Comparison of ENCODE assay signal across 7 mouse cellular contexts in genomic region chr11:77825853-77826252, GRCm38 (mm10). TPM values are rescaled to one million over a fixed set of nuclear protein-coding genes. Genes with fewer than 3 reads are reported as not detected.
DNase-seq lines count a peak whose midpoint lies in the region; ATAC-seq and TF ChIP-seq lines count a peak whose summit lies in the region.

No protein-coding gene starts in this region.

- H3K36me3 ChIP-seq in ES-Bruce4 (ENCODE audit: control insufficient read depth, insufficient read depth, low read length, poor library complexity, severe bottlenecking) = peaks cover 15% of the 10 kb centered on the region; the same call in 1 of the 2 replicates
- H3K36me3 ChIP-seq in embryonic facial prominence, embryonic 11.5 days (replicated peaks; ENCODE audit: control insufficient read depth, insufficient read depth, low read depth, low read length) = peaks cover 2% of the 10 kb centered on the region

- no peak for TF ChIP-seq POLR2A in ES-Bruce4 (IDR thresholded peaks at IDR 0.05; ENCODE audit: insufficient read depth, low read length)

- ATAC-seq in embryonic facial prominence, embryonic 11.5 days (replicated peaks; ENCODE audit: insufficient number of reproducible peaks, low FRiP score, low TSS enrichment, low read depth) = no peak

- intact Hi-C loops in heart, postnatal 10 days (cut with DNase I) = loop anchor here (5.0 kb wide), 1 partner anchor 351 kb away; the partner anchor contains the start of genes Nek8 and Tlcd1

- DNase-seq in adrenal gland, postnatal 10 days = peak; percentile 82
- DNase-seq in embryonic facial prominence, embryonic 11.5 days (ENCODE audit: low spot score) = peak; percentile 83
- DNase-seq in heart, postnatal 10 days = peak; percentile 78 to 86
- DNase-seq in layer of hippocampus, adult 9-10 months (ENCODE audit: low spot score) = peak; percentile 57
- DNase-seq in lung, postnatal 36 days = peak; percentile 88
- DNase-seq in right cerebral cortex, postnatal 25 days = peak; percentile 72

- no peak overlapping the region for H3K9ac ChIP-seq in ES-Bruce4 (ENCODE audit: low read depth, poor library complexity, severe bottlenecking)
- no peak overlapping the region for H3K9ac ChIP-seq in embryonic facial prominence, embryonic 11.5 days (replicated peaks; ENCODE audit: low read length)

- no peaks in the 10 kb centered on the region for H3K9me3 ChIP-seq in ES-Bruce4 (replicated peaks; ENCODE audit: control insufficient read depth, insufficient read depth, low read length, poor library complexity, severe bottlenecking)
- H3K9me3 ChIP-seq in embryonic facial prominence, embryonic 11.5 days (replicated peaks; ENCODE audit: control insufficient read depth, low read length) = no peaks in the 10 kb centered on the region

- no peaks in the 10 kb centered on the region for H3K27me3 ChIP-seq in ES-Bruce4 (ENCODE audit: control insufficient read depth, insufficient read depth, low read length, poor library complexity, severe bottlenecking)
- no peaks in the 10 kb centered on the region for H3K27me3 ChIP-seq in embryonic facial prominence, embryonic 11.5 days (ENCODE audit: control insufficient read depth, insufficient read depth, low read length)

- no peak overlapping the region for H3K4me2 ChIP-seq in embryonic facial prominence, embryonic 11.5 days (ENCODE audit: low read depth, low read length)

- H3K4me1 ChIP-seq in ES-Bruce4 (ENCODE audit: control insufficient read depth, insufficient read depth, low read length) = no peaks in the 10 kb centered on the region
- no peaks in the 10 kb centered on the region for H3K4me1 ChIP-seq in embryonic facial prominence, embryonic 11.5 days (ENCODE audit: control insufficient read depth, insufficient read depth, low read length)

- 1% methylated on average over 5 of the region's 5 CpGs for WGBS in embryonic facial prominence, embryonic 11.5 days

- no peak for TF ChIP-seq EP300 in ES-Bruce4 (IDR thresholded peaks at IDR 0.05; ENCODE audit: insufficient read depth, low read depth, low read length)

- no peak overlapping the region for H3K4me3 ChIP-seq in ES-Bruce4 (ENCODE audit: low read depth, low read length)
- H3K4me3 ChIP-seq in embryonic facial prominence, embryonic 11.5 days (ENCODE audit: low read depth, low read length) = no peak overlapping the region

- no peak overlapping the region for H3K27ac ChIP-seq in ES-Bruce4 (ENCODE audit: insufficient read depth, low read length)
- no peak overlapping the region for H3K27ac ChIP-seq in embryonic facial prominence, embryonic 11.5 days (replicated peaks; ENCODE audit: low read depth, low read length)

- peak; percentile 93 for TF ChIP-seq CTCF in ES-Bruce4 (IDR thresholded peaks at IDR 0.05; ENCODE audit: low read depth, low read length)

RNA-seq across cellular contexts. Expression of gene Gm10277, which starts 38.3 kb away (rescaled TPM):
- polyA plus RNA-seq in ES-Bruce4 (2011; ENCODE audit: insufficient read depth, insufficient read length, low read depth, missing spikeins) = not detected in 2 replicates
- total RNA-seq in adrenal gland, postnatal 10 days (2021) = not detected
- polyA plus RNA-seq in embryonic facial prominence, embryonic 11.5 days (2014; fragmentation: Nextera tagmentation; extraction: Ambion mirVana) = 0.35 and 0.49 TPM in 2 replicates
- total RNA-seq in heart, postnatal 10 days (2021) = not detected
